Mouse (Mus musculus): ENCODE results near the gene Mlst8. TPM values are rescaled to one million over a fixed set of nuclear protein-coding genes. Genes with fewer than 3 reads are reported as not detected.

Mlst8 gene
- total RNA-seq (2021) (10 to 100 TPM; 25.6 to 26.0 TPM), polyA plus RNA-seq (2012; rRNA removed) (44.5 and 61.7 TPM in 2 replicates)
- long read RNA-seq, partial matches to known transcripts: 1 of 18 reads
- long read RNA-seq, other reads (novel, unspliced or antisense): 8 of 18 reads

- DNase-seq: peak; percentile 97
These were observed at the start of gene Mlst8 for GRCm38 (mm10) chr17:24478663-24479380. Gene Mlst8, minus strand, starts transcription at chr17:24479078.

GRCm38 (mm10) chr17:24528560-24528918 is 49.7 kb upstream of the Mlst8 start:
- DNase-seq: no peak

GRCm38 (mm10) chr17:24527723-24528559 is 49.1 kb upstream of the Mlst8 start, which contains the start of gene Traf7:
Gene Traf7, minus strand, starts transcription at chr17:24527938.
- DNase-seq: peak; percentile 94

GRCm38 (mm10) chr17:24527315-24527714 is 48.4 kb upstream of the Mlst8 start:
- no peak for DNase-seq

GRCm38 (mm10) chr17:24524734-24525133 is 45.9 kb upstream of the Mlst8 start:
- no peak for DNase-seq

GRCm38 (mm10) chr17:24520450-24520849 is 41.6 kb upstream of the Mlst8 start:
- DNase-seq: no peak

GRCm38 (mm10) chr17:24514270-24515257 is 35.7 kb upstream of the Mlst8 start:
- no peak for DNase-seq

- DNase-seq: peak; percentile 66
These were observed 34.7 kb upstream of the Mlst8 start for GRCm38 (mm10) chr17:24513609-24514008.

- DNase-seq: peak; percentile 62
These were observed 29.1 kb upstream of the Mlst8 start for GRCm38 (mm10) chr17:24507806-24508460.

- no peak for DNase-seq
These were observed 28.3 kb upstream of the Mlst8 start for GRCm38 (mm10) chr17:24507129-24507664.

- peak; percentile 64 for DNase-seq
These were observed 27.6 kb upstream of the Mlst8 start for GRCm38 (mm10) chr17:24506332-24507070.

- no peak for DNase-seq
These were observed 26.5 kb upstream of the Mlst8 start for GRCm38 (mm10) chr17:24505286-24505955.

GRCm38 (mm10) chr17:24504085-24504484 is 25.2 kb upstream of the Mlst8 start:
- no peak for DNase-seq

- DNase-seq: no peak
These were observed 23.3 kb upstream of the Mlst8 start for GRCm38 (mm10) chr17:24502208-24502607.

- DNase-seq: peak; percentile 56
These were observed 17.1 kb upstream of the Mlst8 start for GRCm38 (mm10) chr17:24496026-24496425.

GRCm38 (mm10) chr17:24495443-24495842 is 16.6 kb upstream of the Mlst8 start:
- DNase-seq: no peak

GRCm38 (mm10) chr17:24494627-24495335 is 15.9 kb upstream of the Mlst8 start:
- DNase-seq: no peak

- peak; percentile 63 for DNase-seq
These were observed 11.5 kb upstream of the Mlst8 start for GRCm38 (mm10) chr17:24490399-24490798.
